Mouse (Mus musculus) embryonic facial prominence, embryonic 11.5 days (tissue): ENCODE results near the gene Phkg2. TPM values are rescaled to one million over a fixed set of nuclear protein-coding genes. Genes with fewer than 3 reads are reported as not detected.

ENCODE experiments used
- ATAC-seq: fragments of 200-750 bp; cut with Nextera tagmentation; replicated peaks from 2 replicates; pipeline ENCODE4 v1.8.0; 2017; ENCODE audit warnings: low read depth; ENCODE audit not compliant: insufficient number of reproducible peaks, low FRiP score, low TSS enrichment
- DNase-seq: peaks from one replicate; pipeline ENCODE4 v3.0.0-alpha.2; 2015; ENCODE audit warnings: low spot score
- H3K27ac ChIP-seq: fragments of 300-500 bp; sonication (generic); replicated peaks from 2 replicates; pipeline ENCODE4 v1.5.1; 2014; ENCODE audit warnings: mild to moderate bottlenecking, low read depth, low read length, control low read depth
- H3K27me3 ChIP-seq: fragments of 300-500 bp; sonication (generic); 2 replicates; pipeline ENCODE4 v1.6.1; 2014; ENCODE audit warnings: mild to moderate bottlenecking, low read length, moderate library complexity, mixed read lengths; ENCODE audit not compliant: control insufficient read depth, insufficient read depth
- H3K36me3 ChIP-seq: fragments of 300-500 bp; sonication (generic); replicated peaks from 2 replicates; pipeline ENCODE4 v1.6.1; 2014; ENCODE audit warnings: low read depth, mild to moderate bottlenecking, low read length, moderate library complexity, mixed read lengths; ENCODE audit not compliant: control insufficient read depth, insufficient read depth
- H3K4me1 ChIP-seq: fragments of 300-500 bp; sonication (generic); 2 replicates; pipeline ENCODE4 v1.6.1; 2014; ENCODE audit warnings: low read length, mixed read lengths; ENCODE audit not compliant: control insufficient read depth, insufficient read depth
- H3K4me2 ChIP-seq: fragments of 300-500 bp; sonication (generic); 2 replicates; pipeline ENCODE4 v1.6.1; 2014; ENCODE audit warnings: low read depth, mild to moderate bottlenecking, control low read depth, low read length, moderate library complexity
- H3K4me3 ChIP-seq: fragments of 300-500 bp; sonication (generic); 2 replicates; pipeline ENCODE4 v1.5.1; 2014; ENCODE audit warnings: low read depth, low read length, control low read depth
- H3K9ac ChIP-seq: fragments of 300-500 bp; sonication (generic); replicated peaks from 2 replicates; pipeline ENCODE4 v1.6.1; 2014; ENCODE audit warnings: mild to moderate bottlenecking, control low read depth, low read length
- H3K9me3 ChIP-seq: fragments of 300-500 bp; sonication (generic); replicated peaks from 2 replicates; pipeline ENCODE4 v1.6.1; 2016; ENCODE audit warnings: mild to moderate bottlenecking, low read length, inconsistent platforms, mixed read lengths; ENCODE audit not compliant: control insufficient read depth
- WGBS: fragments of 180-500 bp; shearing (Covaris S2); extraction: QIAGEN DNeasy Blood & Tissue Kit; methylation state at CpG from one replicate; pipeline ENCODE4 v1.1.7; 2014; 5-methylcytosine and 5-hydroxymethylcytosine counted together
- polyA plus RNA-seq: library from polyadenylated mRNA; unstranded; fragments of >200 nt; fragmentation: Nextera tagmentation; extraction: Ambion mirVana; gene quantifications from 2 replicates; pipeline ENCODE4 v1.2.1, GENCODE M21; 2014

Phkg2 gene
- polyA plus RNA-seq, 1 experiment from 2014 or later = 45.8 TPM

DNA sequence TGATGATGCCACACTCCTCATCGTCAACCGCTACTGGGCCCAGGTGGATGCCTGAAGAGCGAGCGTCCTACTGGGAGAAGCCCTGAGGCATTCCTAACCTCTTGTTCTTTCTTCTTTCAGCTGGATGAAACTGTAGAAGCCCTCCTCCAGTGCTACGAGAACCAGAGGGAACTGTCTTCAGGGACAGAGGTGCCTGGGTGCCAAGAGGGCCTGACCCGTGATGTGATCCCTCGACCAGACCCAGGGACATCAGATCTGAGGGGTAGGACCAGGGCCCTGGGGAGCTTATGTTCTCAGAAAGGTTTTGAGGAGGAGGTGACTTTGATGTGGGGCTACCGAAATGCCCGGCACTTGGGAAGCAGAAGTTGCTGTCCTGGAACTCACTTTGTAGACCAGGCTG is 16.5 kb downstream of the Phkg2 start:
- Histone ChIP-seq H3K9me3 (no peaks in the 10 kb centered on the region), H3K36me3 (peaks cover 13% of the 10 kb centered on the region), H3K4me1 (no peaks in the 10 kb centered on the region), H3K27me3 (no peaks in the 10 kb centered on the region), H3K9ac (no peak overlapping the region), H3K27ac (no peak overlapping the region), H3K4me2 (peak overlapping the region; percentile 83; the same call in 1 of the 2 replicates), H3K4me3 (peak overlapping the region; percentile 86)
- DNase-seq (no peak), ATAC-seq (no peak)
- WGBS = 87% methylated on average over 9 of the region's 9 CpGs

DNA sequence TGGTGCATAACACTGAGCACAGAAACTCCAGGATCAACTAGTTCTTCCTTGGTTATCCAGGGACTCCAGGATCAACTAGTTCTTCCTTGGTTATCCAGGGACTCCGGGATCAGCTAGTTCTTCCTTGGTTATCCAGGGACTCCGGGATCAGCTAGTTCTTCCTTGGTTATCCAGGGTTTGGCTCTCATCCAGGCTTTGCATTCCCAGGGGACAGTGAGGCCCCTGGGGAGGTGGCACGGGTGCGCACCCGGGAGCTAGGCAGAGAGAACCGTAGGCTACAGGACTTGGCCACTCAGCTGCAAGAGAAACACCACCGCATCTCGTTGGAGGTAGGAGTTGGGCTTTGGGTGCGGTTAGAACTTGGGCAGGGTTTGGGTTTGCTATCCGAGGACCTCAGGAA is 18.0 kb downstream of the Phkg2 start:
- DNase-seq = no peak
- no peaks in the 10 kb centered on the region for H3K9me3 ChIP-seq
- H3K27me3 ChIP-seq = no peaks in the 10 kb centered on the region
- peaks cover 23% of the 10 kb centered on the region for H3K36me3 ChIP-seq
- no peak overlapping the region for H3K9ac ChIP-seq
- H3K4me3 ChIP-seq = no peak overlapping the region
- H3K4me2 ChIP-seq = no peak overlapping the region
- H3K27ac ChIP-seq = no peak overlapping the region
- WGBS = 93% methylated on average over 10 of the region's 10 CpGs
- no peaks in the 10 kb centered on the region for H3K4me1 ChIP-seq
- no peak for ATAC-seq

DNA sequence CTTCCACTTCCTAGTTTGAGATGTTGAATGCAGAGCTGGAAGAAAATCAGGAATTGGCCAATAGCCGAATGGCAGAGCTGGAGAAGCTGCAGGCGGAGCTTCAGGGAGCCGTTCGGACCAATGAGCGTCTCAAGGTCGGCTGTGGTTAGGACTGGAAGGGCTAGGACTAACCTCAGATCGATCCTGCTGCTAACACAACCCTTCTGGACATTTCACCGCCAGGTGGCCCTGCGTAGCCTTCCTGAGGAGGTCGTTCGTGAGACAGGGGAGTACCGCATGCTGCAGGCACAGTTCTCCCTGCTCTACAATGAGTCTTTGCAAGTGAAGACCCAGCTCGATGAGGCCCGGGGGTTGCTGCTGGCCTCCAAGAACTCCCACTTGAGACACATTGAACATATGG is 19.4 kb downstream of the Phkg2 start:
- Histone ChIP-seq H3K27ac (no peak overlapping the region), H3K4me3 (no peak overlapping the region), H3K4me2 (no peak overlapping the region), H3K9me3 (no peaks in the 10 kb centered on the region), H3K9ac (no peak overlapping the region), H3K4me1 (no peaks in the 10 kb centered on the region), H3K27me3 (no peaks in the 10 kb centered on the region), H3K36me3 (peaks cover 28% of the 10 kb centered on the region)
- DNase-seq (no peak), ATAC-seq (no peak)
- WGBS = 93% methylated on average over 14 of the region's 14 CpGs

DNA sequence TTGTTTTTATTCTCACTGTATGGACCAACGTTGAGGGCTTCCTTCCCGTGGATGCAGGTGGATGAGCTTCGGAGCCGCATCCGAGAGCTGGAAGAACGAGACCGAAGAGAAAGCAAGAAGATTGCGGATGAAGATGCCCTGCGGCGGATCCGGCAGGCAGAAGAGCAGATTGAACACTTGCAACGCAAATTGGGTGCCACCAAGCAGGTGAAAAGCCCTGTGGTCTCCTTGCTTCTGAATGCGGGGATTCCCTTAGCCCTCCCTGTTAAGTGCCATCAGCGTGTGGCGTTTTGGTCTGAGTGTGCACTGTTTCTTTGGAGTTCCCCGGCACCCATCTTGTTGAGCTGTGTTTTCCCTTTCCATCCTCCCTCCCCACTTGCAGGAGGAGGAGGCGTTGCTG is 23.6 kb downstream of the Phkg2 start:
- Histone ChIP-seq H3K4me3 (no peak overlapping the region), H3K4me1 (no peaks in the 10 kb centered on the region), H3K27me3 (no peaks in the 10 kb centered on the region), H3K9me3 (no peaks in the 10 kb centered on the region), H3K4me2 (no peak overlapping the region), H3K36me3 (peaks cover 32% of the 10 kb centered on the region), H3K27ac (no peak overlapping the region), H3K9ac (no peak overlapping the region)
- ATAC-seq (no peak), DNase-seq (no peak)
- WGBS = 96% methylated on average over 17 of the region's 17 CpGs

DNA sequence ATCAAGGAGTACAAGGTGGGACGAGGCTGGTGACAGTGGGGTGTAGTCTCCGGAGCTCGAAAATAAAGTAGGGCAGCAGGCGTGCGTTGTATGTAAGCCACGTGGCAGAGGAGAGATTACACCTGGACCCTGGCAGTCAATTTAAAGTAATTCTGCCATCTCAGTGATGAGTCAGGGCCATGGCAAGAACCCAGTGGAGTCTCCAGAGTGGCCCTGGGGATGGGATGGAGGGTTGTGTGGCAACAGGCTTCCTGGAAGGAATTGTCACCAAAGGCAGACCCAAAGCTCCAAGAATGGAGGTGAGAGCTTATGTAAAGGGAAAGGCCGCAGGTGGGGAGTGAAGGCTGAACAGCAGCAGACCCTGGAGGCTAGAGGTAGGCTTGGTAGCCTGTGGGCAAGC is 27.5 kb downstream of the Phkg2 start:
- H3K4me2 ChIP-seq = no peak overlapping the region
- H3K36me3 ChIP-seq = peaks cover 20% of the 10 kb centered on the region
- no peaks in the 10 kb centered on the region for H3K27me3 ChIP-seq
- H3K9ac ChIP-seq = no peak overlapping the region
- H3K4me3 ChIP-seq = no peak overlapping the region
- H3K4me1 ChIP-seq = no peaks in the 10 kb centered on the region
- ATAC-seq (no peak), DNase-seq (no peak)
- WGBS = 94% methylated on average over 7 of the region's 7 CpGs
- H3K27ac ChIP-seq = no peak overlapping the region
- no peaks in the 10 kb centered on the region for H3K9me3 ChIP-seq

DNA sequence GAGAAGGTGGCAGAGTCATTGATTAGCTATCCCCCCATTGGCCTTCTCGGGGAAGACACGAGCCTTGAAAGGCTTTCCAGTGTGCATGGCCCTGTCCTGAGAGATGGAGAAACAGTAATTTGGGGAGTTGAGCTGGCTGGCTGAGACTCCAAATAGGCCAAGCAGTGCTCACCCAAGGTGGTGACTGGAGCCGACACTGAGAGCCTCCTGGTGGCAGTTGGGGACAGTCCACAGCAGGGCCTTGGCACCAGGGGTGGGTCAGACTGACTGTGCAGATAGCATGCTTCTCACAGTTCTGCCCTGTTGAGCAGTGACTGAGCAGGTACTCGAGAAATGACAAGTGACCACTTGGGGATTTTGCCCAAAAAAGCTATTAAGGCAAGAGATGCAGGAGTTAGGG is 28.6 kb downstream of the Phkg2 start:
- peaks cover 12% of the 10 kb centered on the region for H3K36me3 ChIP-seq
- H3K4me3 ChIP-seq = no peak overlapping the region
- ATAC-seq = no peak
- DNase-seq = no peak
- no peaks in the 10 kb centered on the region for H3K9me3 ChIP-seq
- H3K4me1 ChIP-seq = no peaks in the 10 kb centered on the region
- H3K27me3 ChIP-seq = no peaks in the 10 kb centered on the region
- no peak overlapping the region for H3K27ac ChIP-seq
- no peak overlapping the region for H3K4me2 ChIP-seq
- H3K9ac ChIP-seq = no peak overlapping the region
- 86% methylated on average over 4 of the region's 4 CpGs for WGBS

DNA sequence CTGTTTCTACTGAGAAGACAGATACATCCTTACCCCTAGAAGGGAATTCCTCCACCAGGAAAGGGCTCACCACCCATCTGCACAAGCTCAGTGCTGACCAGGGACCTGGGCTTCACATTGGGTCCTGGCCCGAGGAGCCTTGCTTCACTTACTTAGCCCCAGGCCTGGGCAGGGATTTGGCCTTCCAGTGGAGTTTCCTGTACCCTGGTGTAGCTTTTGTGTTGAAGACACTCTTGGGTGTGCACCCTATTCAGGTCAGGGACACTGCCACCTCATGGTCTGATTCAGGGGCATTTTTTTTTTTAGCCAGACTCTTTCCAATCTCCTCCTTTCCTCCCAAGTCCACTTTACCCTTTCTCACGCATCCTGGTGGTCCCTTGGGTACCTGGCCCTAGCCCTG is 29.8 kb downstream of the Phkg2 start:
- H3K4me2 ChIP-seq = no peak overlapping the region
- no peak overlapping the region for H3K9ac ChIP-seq
- no peaks in the 10 kb centered on the region for H3K27me3 ChIP-seq
- ATAC-seq = no peak
- peaks cover 12% of the 10 kb centered on the region for H3K36me3 ChIP-seq
- 87% methylated on average over 2 of the region's 2 CpGs for WGBS
- no peak overlapping the region for H3K4me3 ChIP-seq
- DNase-seq = no peak
- no peaks in the 10 kb centered on the region for H3K9me3 ChIP-seq
- no peak overlapping the region for H3K27ac ChIP-seq
- no peaks in the 10 kb centered on the region for H3K4me1 ChIP-seq

DNA sequence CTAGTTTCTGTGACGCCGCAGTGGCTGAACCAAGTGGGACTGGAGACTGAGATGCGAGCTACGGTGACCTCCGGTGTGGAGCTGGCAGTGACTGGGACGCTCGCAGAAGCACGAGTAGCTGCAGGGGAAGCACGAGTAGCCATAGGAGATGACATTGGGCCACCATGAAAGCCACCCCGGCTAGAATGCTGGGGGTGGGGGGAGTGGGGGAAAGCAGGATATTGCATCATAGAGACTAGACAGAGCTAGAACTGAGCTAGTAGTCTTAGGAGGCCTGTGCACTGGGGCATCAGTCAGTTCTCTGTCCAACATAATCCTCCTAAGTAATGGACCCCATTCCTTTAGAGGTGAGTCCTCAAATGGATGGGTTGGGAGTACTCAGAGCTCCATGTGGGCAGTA is 31.1 kb downstream of the Phkg2 start:
- Histone ChIP-seq H3K36me3 (peaks cover 12% of the 10 kb centered on the region), H3K27ac (no peak overlapping the region), H3K4me2 (no peak overlapping the region), H3K4me1 (no peaks in the 10 kb centered on the region), H3K9ac (no peak overlapping the region), H3K9me3 (no peaks in the 10 kb centered on the region), H3K27me3 (no peaks in the 10 kb centered on the region), H3K4me3 (no peak overlapping the region)
- no peak for DNase-seq
- no peak for ATAC-seq
- WGBS = 95% methylated on average over 10 of the region's 10 CpGs
